Mouse (Mus musculus) CH12.LX (cell line): Measurements from ENCODE around the gene Rplp0. TPM values are rescaled to one million over a fixed set of nuclear protein-coding genes. Genes with fewer than 3 reads are reported as not detected.

Experiments
- DNase-seq: peaks from one replicate; pipeline ENCODE4 v3.0.0-alpha.2; 2013; ENCODE audit errors: extremely low read depth
- H3K27ac ChIP-seq: 2 replicates; pipeline ENCODE4 v1.5.1; 2012; ENCODE audit warnings: low read depth, mild to moderate bottlenecking, control low read depth, moderate library complexity; ENCODE audit not compliant: insufficient read depth
- H3K27me3 ChIP-seq: replicated peaks from 2 replicates; pipeline ENCODE3; 2012; ENCODE audit warnings: inconsistent platforms
- H3K36me3 ChIP-seq, 2 experiments: replicated peaks in 1 of 2; 2 replicates each; pipeline versions ENCODE3 to v1.6.1; 2012; ENCODE audit warnings: inconsistent platforms in 1 of 2, low read length in 1 of 2, mild to moderate bottlenecking in 1 of 2, mixed read lengths in 1 of 2, moderate library complexity in 1 of 2; ENCODE audit not compliant: control insufficient read depth in 1 of 2, insufficient read depth in 1 of 2
- H3K4me1 ChIP-seq, 2 experiments: 2 replicates each; pipeline ENCODE4 v1.6.1; 2012; ENCODE audit warnings: inconsistent platforms in 1 of 2, moderate library complexity in 1 of 2; ENCODE audit not compliant: insufficient read depth in 2 of 2, control insufficient read depth in 1 of 2
- H3K4me2 ChIP-seq: 2 replicates; pipeline ENCODE4 v1.6.1; 2012; ENCODE audit warnings: low read depth, mild to moderate bottlenecking, control low read depth; ENCODE audit not compliant: poor library complexity, insufficient read depth, severe bottlenecking
- H3K4me3 ChIP-seq, 3 experiments: fragments of 150-350 bp in 1 of 3; sonication (generic) in 1 of 3; replicated peaks in 1 of 3; 2 replicates each; pipeline versions ENCODE3 to v1.5.1; 2011 to 2012; ENCODE audit warnings: low read depth in 2 of 3, low read length in 2 of 3, mild to moderate bottlenecking in 2 of 3, moderate library complexity in 2 of 3, control low read depth in 1 of 3, improper control_type of control experiment in 1 of 3, inconsistent platforms in 1 of 3, mixed read lengths in 1 of 3; ENCODE audit not compliant: poor library complexity in 1 of 3
- H3K79me2 ChIP-seq: replicated peaks from 2 replicates; pipeline ENCODE4 v1.6.1; 2012; ENCODE audit warnings: mild to moderate bottlenecking, moderate library complexity; ENCODE audit not compliant: control insufficient read depth, poor library complexity, insufficient read depth, severe bottlenecking; ENCODE audit errors: extremely low read depth
- H3K9ac ChIP-seq: 2 replicates; pipeline ENCODE4 v1.6.1; 2012; ENCODE audit warnings: low read depth, mild to moderate bottlenecking, control low read depth, moderate library complexity; ENCODE audit not compliant: insufficient read depth
- H3K9me3 ChIP-seq: replicated peaks from 2 replicates; pipeline ENCODE3; 2012; ENCODE audit warnings: low read length, inconsistent platforms, mixed read lengths
- CHD2 ChIP-seq: IDR thresholded peaks from 2 replicates; pipeline ENCODE4 v1.6.1; 2011; ENCODE audit warnings: low read length, improper control_type of control experiment
- E2F4 ChIP-seq: IDR thresholded peaks from 2 replicates; pipeline ENCODE4 v1.6.1; 2011; ENCODE audit warnings: low read depth, low read length, improper control_type of control experiment; ENCODE audit not compliant: insufficient replicate concordance
- ELF1 ChIP-seq: IDR thresholded peaks from 2 replicates; pipeline ENCODE4 v1.6.1; 2014; ENCODE audit warnings: low read depth, mild to moderate bottlenecking, inconsistent platforms, low read length, improper control_type of control experiment
- EP300 ChIP-seq: IDR thresholded peaks from 2 replicates; pipeline ENCODE4 v1.6.1; 2011; ENCODE audit warnings: low read length, improper control_type of control experiment
- ETS1 ChIP-seq: conservative IDR thresholded peaks from 2 replicates; pipeline ENCODE4 v1.6.1; 2012; ENCODE audit warnings: low read depth, mild to moderate bottlenecking, inconsistent platforms, low read length, improper control_type of control experiment, moderate library complexity
- HCFC1 ChIP-seq: IDR thresholded peaks from 2 replicates; pipeline ENCODE4 v1.6.1; 2012; ENCODE audit warnings: low read depth, mild to moderate bottlenecking, inconsistent platforms, low read length, improper control_type of control experiment
- IRF4 ChIP-seq: IDR thresholded peaks from 2 replicates; pipeline ENCODE4 v1.6.1; 2014; ENCODE audit warnings: low read depth, mild to moderate bottlenecking, inconsistent platforms, low read length, improper control_type of control experiment
- MAFK ChIP-seq: IDR thresholded peaks from 2 replicates; pipeline ENCODE4 v1.6.1; 2011; ENCODE audit warnings: low read length, improper control_type of control experiment; ENCODE audit not compliant: insufficient replicate concordance
- MAX ChIP-seq: IDR thresholded peaks from 2 replicates; pipeline ENCODE4 v1.6.1; 2011; ENCODE audit warnings: low read length, improper control_type of control experiment
- MAZ ChIP-seq: IDR thresholded peaks from 2 replicates; pipeline ENCODE4 v1.6.1; 2012; ENCODE audit warnings: low read depth, mild to moderate bottlenecking, inconsistent platforms, low read length, improper control_type of control experiment, moderate library complexity
- MEF2A ChIP-seq: IDR thresholded peaks from 2 replicates; pipeline ENCODE4 v1.6.1; 2014; ENCODE audit warnings: low read depth, mild to moderate bottlenecking, inconsistent platforms, low read length, improper control_type of control experiment, borderline replicate concordance
- MYC ChIP-seq: IDR thresholded peaks from 2 replicates; pipeline ENCODE4 v1.6.1; 2011; ENCODE audit warnings: low read depth, mild to moderate bottlenecking, improper control_type of control experiment, low read length
- POLR2A ChIP-seq: IDR thresholded peaks from 2 replicates; pipeline ENCODE4 v1.6.1; 2011; ENCODE audit warnings: low read depth, mild to moderate bottlenecking, improper control_type of control experiment, low read length
- POLR2AphosphoS2 ChIP-seq: IDR thresholded peaks from 2 replicates; pipeline ENCODE4 v1.6.1; 2011; ENCODE audit warnings: low read depth, low read length, improper control_type of control experiment
- RAD21 ChIP-seq: IDR thresholded peaks from 2 replicates; pipeline ENCODE4 v1.6.1; 2011; ENCODE audit warnings: low read depth, mild to moderate bottlenecking, low read length, improper control_type of control experiment, moderate library complexity
- SIN3A ChIP-seq: IDR thresholded peaks from 2 replicates; pipeline ENCODE4 v1.6.1; 2012; ENCODE audit warnings: low read length, improper control_type of control experiment, inconsistent platforms
- TBP ChIP-seq: conservative IDR thresholded peaks from 2 replicates; pipeline ENCODE4 v1.6.1; 2011; ENCODE audit warnings: low read depth, low read length, improper control_type of control experiment
- TCF12 ChIP-seq: IDR thresholded peaks from 2 replicates; pipeline ENCODE4 v1.6.1; 2014; ENCODE audit warnings: low read depth, mild to moderate bottlenecking, inconsistent platforms, low read length, improper control_type of control experiment
- UBTF ChIP-seq: IDR thresholded peaks from 2 replicates; pipeline ENCODE4 v1.6.1; 2012; ENCODE audit warnings: low read depth, mild to moderate bottlenecking, inconsistent platforms, low read length, improper control_type of control experiment, moderate library complexity
- USF1 ChIP-seq: IDR thresholded peaks from 2 replicates; pipeline ENCODE4 v1.6.1; 2014; ENCODE audit warnings: low read depth, mild to moderate bottlenecking, inconsistent platforms, low read length, improper control_type of control experiment
- ZKSCAN1 ChIP-seq: IDR thresholded peaks from 2 replicates; pipeline ENCODE4 v1.6.1; 2012; ENCODE audit warnings: low read depth, inconsistent platforms, low read length, improper control_type of control experiment, borderline replicate concordance
- ZNF384 ChIP-seq: IDR thresholded peaks from 2 replicates; pipeline ENCODE4 v1.6.1; 2012; ENCODE audit warnings: low read depth, low read length, improper control_type of control experiment, inconsistent platforms
- dilution Hi-C: fragments of 300-500 bp; cut with MboI; formaldehyde crosslinking; loops from 2 replicates; pipeline ENCODE4 v1.14.3; 2020; ENCODE audit warnings: low sequenced_read_pairs; ENCODE audit not compliant: extremely low pct_unique_long_range_greater_than_20kb, extremely low pct_ligation_motif_present
- in situ Hi-C: fragments of 300-500 bp; cut with MboI; formaldehyde crosslinking; loops from 3 replicates; pipeline ENCODE4 v1.14.3; 2019; ENCODE audit warnings: low sequenced_read_pairs, low pct_ligation_motif_present, low pct_unique_long_range_greater_than_20kb, mixed read lengths
- polyA plus RNA-seq: library from polyadenylated mRNA; unstranded; fragments of >175 nt; gene quantifications from 2 replicates; pipeline ENCODE4 v1.2.1, GENCODE M21; 2012; ENCODE audit warnings: low read depth; ENCODE audit not compliant: insufficient read length
- total RNA-seq, 2 experiments: library from RNA; depleted of rRNA; stranded (reverse); fragments of 300-350 nt in 1 of 2; fragments of >200 nt in 1 of 2; gene quantifications; 2 replicates each; pipeline ENCODE4 v1.2.3; 2012 to 2014

Rplp0 gene
- total and polyA plus RNA-seq, 3 experiments = 4,800 to 6,606 (median 5,581) TPM

DNA sequence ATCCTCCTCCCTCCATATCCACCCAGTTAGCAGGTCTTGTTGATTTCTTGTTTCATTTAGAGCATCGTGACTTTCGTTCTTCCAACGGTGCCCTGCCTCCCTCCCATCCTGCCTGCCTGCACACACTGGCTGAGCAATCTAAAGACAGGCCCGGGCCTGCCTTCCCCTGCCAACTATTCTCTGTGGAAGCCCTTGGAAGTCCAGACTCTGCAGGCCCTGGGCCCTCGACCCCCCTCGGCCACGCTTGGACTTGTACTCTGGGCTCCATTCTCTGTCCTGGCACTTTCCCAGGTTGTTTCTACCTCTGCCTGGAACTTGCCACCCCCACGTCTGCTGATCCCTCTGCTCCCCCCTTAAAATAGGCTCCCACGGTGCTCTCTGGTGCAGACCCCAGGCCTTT lies 33.3 kb upstream of the Rplp0 start:
- H3K36me3 ChIP-seq = peaks cover 0 to 40% of the 10 kb centered on the region in 2 experiments
- no peaks in the 10 kb centered on the region for H3K27me3 ChIP-seq
- TF ChIP-seq MEF2A = no peak
- TF ChIP-seq MYC = no peak
- in situ Hi-C loops = no loop called here
- no peak overlapping the region for H3K27ac ChIP-seq
- peaks cover 31 to 60% of the 10 kb centered on the region in 2 experiments for H3K4me1 ChIP-seq
- dilution Hi-C loops = no loop called here
- H3K9me3 ChIP-seq = no peaks in the 10 kb centered on the region
- no peak overlapping the region for H3K9ac ChIP-seq
- DNase-seq = no peak
- no peak overlapping the region for H3K4me2 ChIP-seq
- H3K79me2 ChIP-seq = 0 out of 2 replicates have a peak, but pooled peaks cover 2% of the 10 kb centered on the region
- no peak overlapping the region for H3K4me3 ChIP-seq

GRCm38 (mm10) chr5:115526456-115527202 lies 32.6 kb upstream of the Rplp0 start:
- in situ Hi-C loops = no loop called here
- TF ChIP-seq HCFC1 (no peak), UBTF (no peak), TBP (no peak), MAFK (no peak), EP300 (no peak), ZNF384 (no peak)
- Histone ChIP-seq H3K4me1 (peaks cover 24 to 60% of the 10 kb centered on the region in 2 experiments), H3K9me3 (no peaks in the 10 kb centered on the region), H3K9ac (no peak overlapping the region), H3K4me3 (no peak overlapping the region), H3K79me2 (0 out of 2 replicates have a peak, but pooled peaks cover 2% of the 10 kb centered on the region), H3K4me2 (no peak overlapping the region), H3K36me3 (peaks cover 0 to 42% of the 10 kb centered on the region in 2 experiments), H3K27me3 (no peaks in the 10 kb centered on the region), H3K27ac (no peak overlapping the region)
- dilution Hi-C loops = no loop called here
- no peak for DNase-seq

DNA sequence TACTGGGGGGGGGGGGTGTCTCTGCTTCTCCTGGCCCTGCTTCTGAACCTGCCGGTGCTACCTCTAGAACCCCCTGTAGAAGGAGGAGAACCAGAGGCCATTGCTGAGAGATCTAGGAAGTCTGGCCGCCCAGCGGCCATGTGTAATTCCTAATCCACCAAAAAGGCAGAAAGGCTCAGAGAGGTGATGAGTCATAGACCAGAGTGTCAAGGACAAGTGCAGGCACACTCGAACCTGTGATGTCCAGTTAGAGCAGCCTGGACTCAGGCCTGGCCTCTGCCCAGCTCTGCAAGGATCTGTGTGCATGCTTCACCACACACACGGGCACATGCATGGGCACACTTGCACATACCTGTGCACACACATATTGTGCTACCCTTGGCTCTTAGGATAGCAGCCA lies 31.1 kb upstream of the Rplp0 start:
- no peak for DNase-seq

More for the DNA sequence above, 31.1 kb upstream of the Rplp0 start:
- H3K36me3 ChIP-seq = peaks cover 0 to 46% of the 10 kb centered on the region in 2 experiments
- H3K9me3 ChIP-seq = no peaks in the 10 kb centered on the region
- peaks cover 26 to 58% of the 10 kb centered on the region in 2 experiments for H3K4me1 ChIP-seq
- dilution Hi-C loops = no loop called here
- H3K4me2 ChIP-seq = no peak overlapping the region
- no peaks in the 10 kb centered on the region for H3K27me3 ChIP-seq
- no peak overlapping the region for H3K4me3 ChIP-seq
- H3K27ac ChIP-seq = no peak overlapping the region
- H3K9ac ChIP-seq = no peak overlapping the region
- in situ Hi-C loops = no loop called here
- TF ChIP-seq ETS1 (no peak), POLR2AphosphoS2 (no peak), E2F4 (no peak), ELF1 (no peak), RAD21 (no peak), IRF4 (no peak), USF1 (no peak), TBP (no peak), ZKSCAN1 (no peak), EP300 (no peak), TCF12 (no peak), UBTF (no peak), MAZ (no peak), POLR2A (no peak), MYC (no peak), SIN3A (no peak), CHD2 (no peak), MAX (no peak)
- TF ChIP-seq, all 38 proteins: peak for 0
- H3K79me2 ChIP-seq = no peaks in the 10 kb centered on the region
